Mouse (Mus musculus): Measurements from ENCODE around the gene Dop1b.
"Not testable (repeated sequence)": the region's sequence is repeated elsewhere in the genome, so short reads cannot be mapped to it uniquely, and the experiment has no call there.

The Dop1b gene
- long read RNA-seq, experiment 1, partial matches to known transcripts: 0 of 1 reads
- long read RNA-seq, experiment 1, other reads (novel, unspliced or antisense): 1 of 1 reads
- long read RNA-seq, experiment 2, partial matches to known transcripts: 5 of 7 reads
- long read RNA-seq, experiment 2, other reads (novel, unspliced or antisense): 1 of 7 reads

DNA sequence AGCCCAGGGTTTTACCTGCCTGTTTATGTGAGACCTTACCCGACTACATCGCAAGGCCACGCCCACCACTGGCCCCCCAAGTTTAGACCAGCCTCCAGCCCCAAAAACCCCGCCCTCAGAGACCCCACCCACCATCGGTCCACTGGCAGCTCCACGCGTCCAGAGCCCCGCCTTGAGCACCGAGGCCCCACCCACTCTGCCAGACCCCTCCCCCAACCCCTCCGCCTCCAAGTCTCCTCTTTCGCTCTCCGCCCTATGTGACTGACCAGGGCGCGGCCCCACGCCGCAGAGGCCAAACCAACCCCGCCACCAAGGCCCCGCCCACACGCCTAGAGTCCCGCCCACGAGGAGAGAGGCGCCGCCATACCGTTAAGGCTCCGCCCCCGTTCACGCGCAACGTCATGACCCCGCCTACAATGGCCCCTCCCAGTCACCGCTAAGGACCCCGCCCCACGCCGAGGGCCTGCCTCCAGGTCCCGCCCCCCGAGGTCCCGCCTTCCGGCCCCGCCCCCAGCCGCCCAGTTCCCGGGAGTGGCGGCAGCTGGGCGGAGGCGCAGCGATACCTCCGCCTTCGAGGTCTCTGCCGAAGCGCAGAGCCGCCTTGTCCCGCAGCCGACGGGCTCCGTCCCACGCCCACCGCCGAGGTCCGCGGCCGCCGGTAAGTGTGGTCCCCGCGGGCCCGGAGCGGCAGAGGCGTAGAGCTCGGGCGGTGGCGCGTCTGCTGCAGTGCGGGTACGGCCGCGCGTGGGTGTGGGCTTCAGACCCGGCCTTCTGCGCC, at the start of gene Dop1b:
Gene Dop1b (plus strand): TSS at position 494 of the 778 bp plus-strand sequence.
- intact Hi-C loops (cut with DNase I): no loop called here

DNA sequence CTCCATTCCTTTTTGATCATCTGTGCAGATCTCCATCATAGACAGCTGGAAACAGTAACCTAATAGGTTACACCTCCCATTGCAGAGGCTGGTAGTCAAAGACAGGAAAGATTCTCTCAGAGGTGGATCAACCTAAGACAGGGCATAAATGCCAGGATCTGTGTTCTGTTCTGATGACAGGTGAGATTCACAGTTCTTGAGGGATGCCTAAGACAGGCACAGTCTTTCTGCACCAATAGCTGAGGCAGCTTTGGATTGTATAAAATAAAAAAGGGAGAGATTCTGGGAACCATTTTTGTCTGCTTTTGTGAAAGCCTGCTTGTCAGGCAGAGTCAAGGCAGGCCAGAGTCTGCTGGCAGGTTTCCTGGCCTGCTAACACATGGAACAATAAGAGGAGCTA, 43.7 kb upstream of the Dop1b start:
- intact Hi-C loops (cut with DNase I): no loop called here

- intact Hi-C loops (cut with DNase I): no loop called here
Observed at GRCm38 (mm10) chr16:93669521-93669920, 42.2 kb upstream of the Dop1b start.

GRCm38 (mm10) chr16:93670466-93670865, 41.2 kb upstream of the Dop1b start:
- intact Hi-C loops (cut with DNase I): not testable (repeated sequence)

DNA sequence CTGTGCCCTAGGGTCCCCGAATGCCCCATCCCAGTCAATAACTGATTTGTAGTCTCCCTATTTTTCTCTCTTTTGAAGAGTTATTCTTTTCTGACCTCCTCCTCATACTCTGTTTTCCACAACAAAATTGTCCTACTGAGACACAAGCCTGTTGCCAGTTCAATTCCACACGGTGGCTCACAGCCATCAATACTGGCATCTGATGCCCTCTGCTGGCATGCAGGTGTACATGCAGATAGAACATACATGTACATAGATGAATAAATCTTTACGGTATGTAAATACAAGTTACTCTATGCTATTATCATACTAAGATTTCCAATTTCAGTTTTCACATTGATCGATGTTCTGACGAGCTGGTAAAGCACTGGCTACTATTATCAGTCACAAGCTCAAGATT, 40.6 kb upstream of the Dop1b start:
- intact Hi-C loops (cut with DNase I): no loop called here

- intact Hi-C loops (cut with DNase I): no loop called here
Observed at GRCm38 (mm10) chr16:93676376-93676775, 35.3 kb upstream of the Dop1b start.

DNA sequence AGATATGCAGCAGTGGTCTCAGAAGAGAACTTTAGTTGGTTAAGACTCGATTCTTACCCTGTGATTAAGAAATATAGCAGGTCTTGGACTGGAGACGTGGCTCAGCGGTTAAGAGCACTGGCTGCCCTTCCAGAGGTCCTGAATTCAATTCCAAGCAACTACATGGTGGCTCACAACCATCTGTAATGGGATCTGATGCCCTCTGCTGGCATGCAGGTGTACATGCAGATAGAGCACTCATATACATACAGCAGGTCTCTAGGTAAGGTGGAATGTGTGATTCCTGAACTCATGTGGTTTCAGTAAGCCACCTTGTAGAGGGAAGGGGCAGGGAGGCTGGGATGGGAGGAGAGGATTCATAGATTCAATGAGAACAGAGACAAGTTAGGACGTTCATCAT, 33.5 kb upstream of the Dop1b start:
- intact Hi-C loops (cut with DNase I): no loop called here

DNA sequence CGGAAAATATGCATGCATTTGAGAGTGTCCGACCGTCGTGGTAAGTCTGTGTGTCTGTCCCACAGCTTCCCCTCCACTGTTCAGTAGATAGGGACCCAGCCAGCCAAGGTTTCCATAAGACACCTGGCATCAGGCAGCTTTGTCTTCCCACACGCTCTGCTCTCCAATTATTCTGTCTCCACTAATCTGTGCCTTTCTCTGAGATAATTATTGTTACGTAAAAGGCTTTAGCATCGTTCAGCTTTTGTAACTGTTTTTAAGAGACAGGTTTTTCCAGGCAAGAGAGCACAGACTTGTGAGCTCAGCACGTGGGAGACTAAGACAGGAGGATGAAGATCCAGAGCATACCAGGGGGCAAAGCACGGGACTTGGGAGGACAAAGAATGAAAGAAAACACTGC, 32.5 kb upstream of the Dop1b start:
- intact Hi-C loops (cut with DNase I): no loop called here

DNA sequence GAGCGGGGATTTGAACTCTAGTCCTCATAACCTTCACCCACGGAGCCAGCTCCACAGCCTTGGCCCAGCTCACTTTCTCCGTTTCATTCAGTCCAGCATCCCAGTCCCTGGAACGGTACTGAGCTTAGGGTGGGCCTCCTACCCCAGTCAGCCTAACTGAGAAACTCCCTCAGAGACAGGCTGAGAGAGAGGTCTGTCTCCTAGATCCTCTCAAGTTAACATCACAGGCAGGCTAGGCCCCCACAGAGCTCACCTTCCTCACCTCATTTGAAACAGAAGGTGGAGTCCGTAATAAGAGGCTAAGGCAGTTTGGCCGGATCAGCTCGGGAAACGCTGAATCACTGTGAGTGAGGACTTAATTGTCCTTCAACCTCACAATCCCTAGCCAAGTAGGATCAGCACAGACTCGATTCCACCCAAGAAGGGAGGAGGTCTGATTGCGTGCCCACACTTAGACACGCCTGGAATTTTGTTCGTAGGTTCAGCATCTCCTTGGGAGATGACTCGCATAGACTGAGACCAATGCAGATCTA, 29.5 kb upstream of the Dop1b start:
- intact Hi-C loops (cut with DNase I): loop anchor here (10.0 kb wide), 1 partner anchor 83 kb away; no protein-coding TSS in a partner anchor

DNA sequence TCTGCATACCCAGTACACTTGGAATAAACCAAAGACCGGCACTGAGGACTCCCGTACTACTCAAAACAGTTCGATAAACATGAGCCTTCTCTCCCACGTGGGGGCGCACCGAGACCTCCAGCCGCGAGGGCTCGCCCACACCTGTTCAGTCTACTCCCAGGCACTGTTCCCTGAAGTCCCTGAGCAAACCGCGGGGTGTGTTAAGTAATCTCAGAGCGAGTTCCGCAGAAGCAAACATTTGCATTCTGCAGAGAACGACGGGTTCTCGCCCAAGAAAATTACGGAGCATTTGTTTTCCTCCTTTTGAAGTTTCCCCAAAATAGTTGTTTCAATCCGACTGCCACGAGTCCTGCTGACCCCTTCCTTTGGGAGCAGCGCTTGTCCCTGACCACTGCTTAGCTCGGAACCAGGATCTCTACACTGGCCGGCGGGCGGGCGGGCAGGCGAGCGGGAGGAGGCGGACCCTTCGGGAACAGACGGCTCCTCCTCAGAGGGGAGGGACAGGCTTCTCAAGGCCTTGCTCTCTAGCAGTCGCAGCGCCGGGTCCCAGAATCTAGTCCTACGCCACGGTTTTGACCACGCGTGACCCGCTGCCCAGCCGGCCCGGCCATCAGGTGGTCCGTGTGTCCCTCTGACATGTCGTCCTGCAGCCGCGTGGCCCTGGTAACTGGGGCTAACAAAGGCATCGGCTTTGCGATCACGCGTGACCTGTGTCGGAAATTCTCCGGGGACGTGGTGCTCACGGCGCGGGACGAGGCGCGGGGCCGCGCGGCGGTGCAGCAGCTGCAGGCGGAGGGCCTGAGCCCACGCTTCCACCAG, 28.8 kb upstream of the Dop1b start, which contains the start of gene Cbr3:
Gene Cbr3 (plus strand): TSS at position 527 of the 819 bp plus-strand sequence.
- intact Hi-C loops (cut with DNase I): loop anchor here (10.0 kb wide), 1 partner anchor 82 kb away; no protein-coding TSS in a partner anchor

- intact Hi-C loops (cut with DNase I): loop anchor here (10.0 kb wide), 1 partner anchor 81 kb away; no protein-coding TSS in a partner anchor
Observed at GRCm38 (mm10) chr16:93683508-93684236, 28.0 kb upstream of the Dop1b start.

- intact Hi-C loops (cut with DNase I): loop anchor here (10.0 kb wide), 1 partner anchor 80 kb away; no protein-coding TSS in a partner anchor
Observed at GRCm38 (mm10) chr16:93684441-93684840, 27.3 kb upstream of the Dop1b start.

DNA sequence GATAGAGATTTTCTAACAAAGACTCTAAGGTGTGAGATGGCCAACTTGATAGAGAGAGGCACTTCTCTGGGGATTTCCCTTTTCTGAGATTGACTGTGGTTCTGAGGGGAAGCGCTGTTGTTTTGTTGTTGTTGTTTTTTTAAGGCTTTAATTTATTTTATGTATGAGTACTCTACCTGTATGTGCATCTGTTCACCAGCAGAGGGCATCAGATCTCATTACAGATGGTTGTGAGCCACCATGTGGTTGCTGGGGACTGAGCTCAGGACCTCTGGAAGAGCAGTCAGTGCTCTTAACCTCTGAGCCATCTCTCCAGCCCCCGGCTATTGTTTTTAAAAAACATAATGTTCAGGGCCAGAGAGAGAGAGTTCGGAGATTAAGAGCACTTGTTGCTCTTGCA, 25.9 kb upstream of the Dop1b start:
- intact Hi-C loops (cut with DNase I): loop anchor here (10.0 kb wide), 1 partner anchor 79 kb away; no protein-coding TSS in a partner anchor

DNA sequence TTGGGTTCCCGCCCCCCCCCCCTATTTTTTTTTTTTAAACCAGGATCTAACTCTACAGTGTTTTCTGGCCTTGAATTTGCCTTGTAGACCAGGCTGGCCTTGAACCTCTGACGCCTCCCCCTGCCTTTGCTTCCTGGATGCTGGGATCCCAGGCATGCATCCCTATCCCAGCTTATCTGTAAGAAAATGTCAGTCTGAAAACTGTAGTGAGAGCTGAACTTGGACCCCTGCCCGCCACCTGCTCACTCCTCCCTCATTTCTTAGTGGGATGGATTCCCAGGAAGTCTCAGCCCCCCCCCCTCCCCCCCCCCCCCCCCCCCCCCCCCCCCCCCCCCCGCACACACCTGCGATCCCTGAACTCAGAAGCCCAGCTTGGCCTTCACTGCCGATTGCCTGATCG, 25.3 kb upstream of the Dop1b start:
- intact Hi-C loops (cut with DNase I): loop anchor here (10.0 kb wide), 1 partner anchor 78 kb away; no protein-coding TSS in a partner anchor

GRCm38 (mm10) chr16:93686945-93687344, 24.8 kb upstream of the Dop1b start:
- intact Hi-C loops (cut with DNase I): loop anchor here (10.0 kb wide), 1 partner anchor 78 kb away; no protein-coding TSS in a partner anchor

GRCm38 (mm10) chr16:93691206-93691841, 20.4 kb upstream of the Dop1b start:
- intact Hi-C loops (cut with DNase I): no loop called here

DNA sequence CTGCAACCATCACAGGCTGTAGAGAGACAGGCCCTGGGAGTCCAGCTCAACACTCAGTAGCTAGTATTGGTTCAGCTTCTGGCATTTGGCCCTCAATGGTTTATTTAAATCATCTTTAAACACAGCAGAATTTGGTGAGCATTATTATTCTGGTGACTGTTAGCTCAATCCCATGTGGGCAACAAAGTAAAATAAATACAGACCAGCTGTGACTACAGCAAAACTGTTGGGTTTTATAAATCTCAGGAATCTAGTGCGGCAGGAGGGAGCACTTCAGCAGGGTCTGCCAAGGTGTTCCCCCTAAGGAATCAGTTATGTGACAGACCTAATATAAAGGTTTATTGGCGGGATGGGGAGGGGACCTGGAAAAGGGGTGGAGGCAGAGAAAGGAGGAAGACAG, 19.0 kb upstream of the Dop1b start:
- intact Hi-C loops (cut with DNase I): no loop called here

DNA sequence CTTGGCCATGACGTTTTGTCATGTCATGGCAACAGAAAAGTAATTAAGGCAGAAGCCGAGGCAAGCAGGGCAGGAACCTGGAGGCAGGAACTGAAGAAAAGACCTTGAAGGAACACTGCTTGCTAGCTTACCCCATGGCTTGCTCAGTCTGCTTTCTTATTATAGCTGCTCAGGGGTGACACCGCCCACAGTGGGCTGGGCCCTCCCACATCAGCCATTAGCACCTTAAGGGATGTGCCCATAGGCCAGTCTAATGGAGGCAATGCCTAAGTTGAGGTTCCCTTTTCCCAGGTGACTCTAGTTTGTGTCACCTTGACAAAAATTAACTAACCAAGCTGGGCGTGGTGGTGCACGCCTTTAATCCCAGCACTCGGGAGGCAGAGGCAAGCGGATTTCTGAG, 4.6 kb upstream of the Dop1b start:
- intact Hi-C loops (cut with DNase I): no loop called here

- intact Hi-C loops (cut with DNase I): no loop called here
Observed at GRCm38 (mm10) chr16:93709217-93709616, 2.5 kb upstream of the Dop1b start.

GRCm38 (mm10) chr16:93710924-93711323, 780 bp upstream of the Dop1b start:
- intact Hi-C loops (cut with DNase I): no loop called here

Data from adrenal gland (tissue).